Mouse (Mus musculus): ENCODE results near the gene Uchl3. TPM values are rescaled to one million over a fixed set of nuclear protein-coding genes. Genes with fewer than 3 reads are reported as not detected.
A peak's percentile ranks its signal among the peaks of the same experiment; 100 is the strongest.

Uchl3 gene
- total RNA-seq, 4 experiments from 2014 or later, result 29.3 to 30.8 (median 29.6) TPM

GRCm38 (mm10) chr14:101666536-101666935 lies 12.8 kb downstream of the Uchl3 start:
- DNase-seq (ENCODE audit: low spot score in 2 of 2), result no peak

- no peak for DNase-seq (ENCODE audit: low spot score in 2 of 2)
Observed at GRCm38 (mm10) chr14:101668626-101669025, 14.9 kb downstream of the Uchl3 start.

- no peak for DNase-seq (ENCODE audit: low spot score in 2 of 2)
Observed at GRCm38 (mm10) chr14:101672226-101672625, 18.5 kb downstream of the Uchl3 start.

GRCm38 (mm10) chr14:101687696-101688095 lies 33.9 kb downstream of the Uchl3 start:
- DNase-seq (ENCODE audit: low spot score in 2 of 2), result no peak

GRCm38 (mm10) chr14:101688406-101688805 lies 34.6 kb downstream of the Uchl3 start:
- DNase-seq (ENCODE audit: low spot score in 2 of 2), result no peak

- no peak for DNase-seq (ENCODE audit: low spot score in 2 of 2)
Observed at GRCm38 (mm10) chr14:101704479-101704878, 50.7 kb downstream of the Uchl3 start.

GRCm38 (mm10) chr14:101707088-101707487 lies 53.3 kb downstream of the Uchl3 start:
- no peak for DNase-seq (ENCODE audit: low spot score in 2 of 2)

GRCm38 (mm10) chr14:101714414-101714813 lies 60.6 kb downstream of the Uchl3 start:
- DNase-seq (ENCODE audit: low spot score in 2 of 2), result no peak

GRCm38 (mm10) chr14:101729237-101729971 lies 75.6 kb downstream of the Uchl3 start, which contains the start of the genes Gm9922 and Lmo7:
Gene Gm9922 (minus strand): TSS chr14:101729814.
Gene Lmo7 (plus strand): TSS chr14:101729957.
- peak; percentile 14 to 44 for DNase-seq (ENCODE audit: low spot score in 2 of 2)

- no peak for DNase-seq (ENCODE audit: low spot score in 2 of 2)
Observed at GRCm38 (mm10) chr14:101729972-101730692, 76.4 kb downstream of the Uchl3 start.

GRCm38 (mm10) chr14:101733542-101734303 lies 80.0 kb downstream of the Uchl3 start:
- DNase-seq (ENCODE audit: low spot score in 2 of 2), result no peak

GRCm38 (mm10) chr14:101737501-101737900 lies 83.7 kb downstream of the Uchl3 start:
- no peak for DNase-seq (ENCODE audit: low spot score in 2 of 2)

Other genes with a start within 250 kb of the Uchl3 start
- 10 to 100 TPM; 39.7 to 48.0 (median 43.0) TPM for gene Tbc1d4, start 44.8 kb upstream of the Uchl3 start, total RNA-seq (2022)
- 10 to 100 TPM; 11.1 to 16.8 (median 16.2) TPM for gene Commd6, start 13.3 kb upstream of the Uchl3 start, total RNA-seq (2022)
- not detected for gene Gm9922, start 75.8 kb downstream of the Uchl3 start, total RNA-seq (2022)
- 10 to 100 TPM; 62.1 to 71.5 (median 67.1) TPM for gene Lmo7, start 76.0 kb downstream of the Uchl3 start, total RNA-seq (2022)

All from gastrocnemius, adult 8-10 months (tissue).